Mouse (Mus musculus) olfactory bulb, adult 2 months (tissue): ENCODE results near the gene Rbms2. TPM values are rescaled to one million over a fixed set of nuclear protein-coding genes. Genes with fewer than 3 reads are reported as not detected.

Source experiments
- H3K27ac ChIP-seq: fragments of 200-500 bp; 2 replicates; pipeline ENCODE4 v1.5.1; 2012; ENCODE audit warnings: low read depth, low read length; ENCODE audit not compliant: insufficient read depth
- H3K4me1 ChIP-seq: fragments of 200-500 bp; 2 replicates; pipeline ENCODE4 v1.6.1; 2012; ENCODE audit warnings: low read length; ENCODE audit not compliant: control insufficient read depth, insufficient read depth
- H3K4me3 ChIP-seq: fragments of 200-500 bp; 2 replicates; pipeline ENCODE4 v1.5.1; 2012; ENCODE audit warnings: mild to moderate bottlenecking, low read depth, low read length, moderate library complexity; ENCODE audit not compliant: insufficient read depth
- CTCF ChIP-seq: fragments of 200-500 bp; IDR thresholded peaks from 2 replicates; pipeline ENCODE4 v1.5.1; 2012; ENCODE audit warnings: low read depth, mild to moderate bottlenecking, low read length, moderate library complexity; ENCODE audit not compliant: insufficient read depth
- POLR2A ChIP-seq: fragments of 200-500 bp; IDR thresholded peaks from 2 replicates; pipeline ENCODE4 v1.6.1; 2012; ENCODE audit warnings: mild to moderate bottlenecking, low read depth, low read length, moderate library complexity; ENCODE audit not compliant: insufficient read depth
- WGBS: fragments of 180-500 bp; shearing (Covaris S2); methylation state at CpG from one replicate; pipeline ENCODE4 v1.1.7; 2018; 5-methylcytosine and 5-hydroxymethylcytosine counted together
- polyA plus RNA-seq: library from polyadenylated mRNA; stranded (reverse); fragments of >200 nt; gene quantifications from 2 replicates; pipeline ENCODE4 v1.2.4, GENCODE M21; 2012; ENCODE audit warnings: low replicate concordance; ENCODE audit not compliant: missing spikeins, insufficient read depth, insufficient read length

Gene Rbms2
- polyA plus RNA-seq, 1 experiment: not detected

DNA sequence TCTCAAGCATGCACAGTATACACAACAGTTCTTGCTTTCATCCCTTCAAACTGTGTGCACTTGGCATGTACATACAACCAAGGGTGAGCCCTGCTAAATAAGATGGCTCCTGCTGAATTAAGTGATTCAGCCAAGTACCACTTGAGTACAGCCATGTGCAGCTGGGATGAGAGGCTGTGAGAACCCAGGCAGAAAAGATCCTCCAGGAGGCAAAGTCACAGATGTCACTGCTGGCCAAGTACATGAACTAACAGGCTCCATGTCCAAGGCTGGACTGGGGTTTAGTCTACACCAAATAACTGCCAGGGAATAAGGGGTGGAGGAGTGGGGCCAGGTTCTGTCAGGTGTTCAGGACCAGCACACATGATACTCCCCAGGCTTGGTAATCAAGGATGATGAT is 48.3 kb downstream of the Rbms2 start:
- peaks cover 16% of the 10 kb centered on the region for H3K4me1 ChIP-seq
- no peak for TF ChIP-seq CTCF
- TF ChIP-seq POLR2A: no peak
- H3K4me3 ChIP-seq: no peak overlapping the region
- no peak overlapping the region for H3K27ac ChIP-seq

- TF ChIP-seq CTCF: no peak
- WGBS: 82% methylated on average over 3 of the region's 3 CpGs
- peaks cover 16% of the 10 kb centered on the region for H3K4me1 ChIP-seq
- no peak overlapping the region for H3K27ac ChIP-seq
- H3K4me3 ChIP-seq: no peak overlapping the region
These were observed 48.8 kb downstream of the Rbms2 start for GRCm38 (mm10) chr10:128131297-128131696.

DNA sequence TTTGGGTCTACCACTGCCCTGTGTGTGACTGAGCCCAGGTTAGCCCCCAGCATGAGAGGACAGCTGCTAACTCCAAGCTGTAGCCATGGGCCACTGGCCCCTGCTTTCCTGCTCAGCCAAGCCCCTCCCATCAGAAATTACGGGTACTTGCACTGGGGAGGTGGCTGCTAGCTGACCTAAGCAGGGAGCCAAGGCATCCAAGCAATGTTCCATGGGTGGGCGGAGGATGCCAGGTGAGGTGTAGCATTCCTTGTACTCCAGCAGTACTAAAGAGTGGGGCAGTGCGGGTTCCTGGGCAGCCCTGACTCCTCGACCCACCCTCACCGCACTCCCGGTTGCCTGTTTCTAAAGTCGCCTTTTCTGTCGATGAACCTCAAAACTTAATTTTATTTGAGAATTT is 52.0 kb downstream of the Rbms2 start:
- WGBS: 86% methylated on average over 8 of the region's 8 CpGs
- no peak for TF ChIP-seq POLR2A
- no peak for TF ChIP-seq CTCF
- Histone ChIP-seq H3K4me3 (no peak overlapping the region), H3K27ac (no peak overlapping the region), H3K4me1 (peaks cover 6% of the 10 kb centered on the region)

- no peak for TF ChIP-seq CTCF
- TF ChIP-seq POLR2A: no peak
- H3K27ac ChIP-seq: no peak overlapping the region
- 67% methylated on average over 5 of the region's 5 CpGs for WGBS
- no peak overlapping the region for H3K4me3 ChIP-seq
- H3K4me1 ChIP-seq: peaks cover 3% of the 10 kb centered on the region; the same call in 1 of the 2 replicates
These were observed 52.6 kb downstream of the Rbms2 start for GRCm38 (mm10) chr10:128127497-128127896.

DNA sequence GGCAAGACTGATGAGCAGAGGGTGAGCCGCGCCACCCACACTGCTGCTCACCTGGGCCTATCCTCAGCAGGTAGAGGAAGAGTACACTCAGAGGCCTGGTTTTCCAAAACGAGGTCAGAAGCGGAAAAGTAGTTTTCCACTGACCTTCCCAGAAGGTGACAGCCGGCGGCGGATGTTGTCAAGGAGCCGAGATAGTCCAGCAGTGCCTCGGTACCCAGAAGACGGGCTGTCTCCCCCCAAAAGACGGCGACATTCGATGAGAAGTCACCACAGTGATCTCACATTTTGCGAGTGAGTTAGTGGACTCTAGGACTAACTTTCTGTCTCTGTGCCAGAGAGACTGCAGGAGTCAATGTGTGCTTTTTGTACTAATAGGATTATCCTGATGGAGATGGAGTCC is 54.1 kb downstream of the Rbms2 start:
- no peak overlapping the region for H3K4me3 ChIP-seq
- 91% methylated on average over 14 of the region's 14 CpGs for WGBS
- TF ChIP-seq CTCF (no peak), POLR2A (no peak)
- H3K27ac ChIP-seq: no peak overlapping the region
- no peaks in the 10 kb centered on the region for H3K4me1 ChIP-seq

DNA sequence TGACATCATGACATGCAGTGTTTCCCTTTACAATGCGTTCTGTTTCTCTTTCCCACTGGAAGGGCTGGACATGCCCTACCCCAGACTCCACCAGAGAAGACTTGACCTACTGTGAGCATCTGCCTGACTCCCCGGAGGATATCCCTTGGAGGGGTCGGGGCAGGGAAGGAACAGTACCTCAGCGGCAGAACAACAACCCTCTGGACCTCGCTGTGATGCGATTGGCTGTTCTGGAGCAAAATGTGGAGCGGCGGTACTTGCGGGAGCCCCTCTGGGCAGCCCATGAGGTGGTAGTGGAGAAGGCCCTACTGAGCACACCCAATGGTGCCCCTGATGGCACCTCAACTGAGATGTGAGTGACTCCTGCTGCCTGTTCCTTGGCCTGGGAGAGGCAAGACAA is 55.3 kb downstream of the Rbms2 start:
- no peaks in the 10 kb centered on the region for H3K4me1 ChIP-seq
- 95% methylated on average over 9 of the region's 9 CpGs for WGBS
- no peak overlapping the region for H3K27ac ChIP-seq
- TF ChIP-seq CTCF (no peak), POLR2A (no peak)
- H3K4me3 ChIP-seq: no peak overlapping the region

- WGBS: 86% methylated on average over 7 of the region's 7 CpGs
- H3K27ac ChIP-seq: no peak overlapping the region
- no peaks in the 10 kb centered on the region for H3K4me1 ChIP-seq
- H3K4me3 ChIP-seq: no peak overlapping the region
- TF ChIP-seq CTCF (no peak), POLR2A (no peak)
These were observed 56.3 kb downstream of the Rbms2 start for GRCm38 (mm10) chr10:128123833-128124232.

DNA sequence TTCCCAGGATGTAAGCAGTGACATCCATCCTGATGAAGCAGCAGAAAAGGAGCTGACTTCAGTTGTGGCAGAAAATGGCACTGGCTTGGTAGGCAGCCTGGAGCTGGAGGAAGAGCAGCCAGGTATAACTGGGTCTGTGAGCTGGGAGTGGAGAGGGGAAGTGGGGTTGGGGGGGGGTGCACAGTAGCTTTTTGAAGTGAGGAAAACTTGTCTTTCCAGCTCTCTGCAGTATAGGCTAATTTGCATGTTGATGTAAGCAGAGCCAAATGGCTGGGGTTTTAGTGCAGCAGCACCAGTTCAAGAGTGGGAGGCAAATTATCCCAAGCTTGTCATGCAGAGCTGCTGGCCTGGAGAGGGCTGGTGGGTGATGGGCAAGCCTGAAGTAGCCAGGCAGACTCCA is 68.9 kb downstream of the Rbms2 start:
- no peak overlapping the region for H3K4me3 ChIP-seq

GRCm38 (mm10) chr10:128110103-128110761 is 69.9 kb downstream of the Rbms2 start:
- Histone ChIP-seq H3K27ac (no peak overlapping the region), H3K4me3 (no peak overlapping the region), H3K4me1 (peaks cover 15% of the 10 kb centered on the region)
- TF ChIP-seq POLR2A (no peak), CTCF (no peak)
- WGBS: 71% methylated on average over 4 of the region's 4 CpGs

More for the DNA sequence above, 68.9 kb downstream of the Rbms2 start:
- Histone ChIP-seq H3K27ac (no peak overlapping the region), H3K4me1 (peaks cover 18% of the 10 kb centered on the region)
- TF ChIP-seq POLR2A (no peak), CTCF (no peak)

- Histone ChIP-seq H3K27ac (no peak overlapping the region; the same call in 1 of the 2 replicates), H3K4me3 (peak overlapping the region; percentile 92), H3K4me1 (peaks cover 17% of the 10 kb centered on the region)
- no peak for TF ChIP-seq CTCF
- TF ChIP-seq POLR2A: no peak
- under 1% methylated on average over 13 of the region's 13 CpGs for WGBS
These were observed 82.5 kb downstream of the Rbms2 start for GRCm38 (mm10) chr10:128097587-128097971.
